Mouse (Mus musculus) olfactory bulb, adult 2 months (tissue): ENCODE data around the gene Zbtb45. TPM values are rescaled to one million over a fixed set of nuclear protein-coding genes. Genes with fewer than 3 reads are reported as not detected.

Experiments used
- H3K27ac ChIP-seq: fragments of 200-500 bp; 2 replicates; pipeline ENCODE4 v1.5.1; 2012; ENCODE audit warnings: low read depth, low read length; ENCODE audit not compliant: insufficient read depth
- H3K4me1 ChIP-seq: fragments of 200-500 bp; 2 replicates; pipeline ENCODE4 v1.6.1; 2012; ENCODE audit warnings: low read length; ENCODE audit not compliant: control insufficient read depth, insufficient read depth
- H3K4me3 ChIP-seq: fragments of 200-500 bp; 2 replicates; pipeline ENCODE4 v1.5.1; 2012; ENCODE audit warnings: mild to moderate bottlenecking, low read depth, low read length, moderate library complexity; ENCODE audit not compliant: insufficient read depth
- CTCF ChIP-seq: fragments of 200-500 bp; IDR thresholded peaks from 2 replicates; pipeline ENCODE4 v1.5.1; 2012; ENCODE audit warnings: low read depth, mild to moderate bottlenecking, low read length, moderate library complexity; ENCODE audit not compliant: insufficient read depth
- POLR2A ChIP-seq: fragments of 200-500 bp; IDR thresholded peaks from 2 replicates; pipeline ENCODE4 v1.6.1; 2012; ENCODE audit warnings: mild to moderate bottlenecking, low read depth, low read length, moderate library complexity; ENCODE audit not compliant: insufficient read depth
- WGBS: fragments of 180-500 bp; shearing (Covaris S2); methylation state at CpG from one replicate; pipeline ENCODE4 v1.1.7; 2018; 5-methylcytosine and 5-hydroxymethylcytosine counted together
- polyA plus RNA-seq: library from polyadenylated mRNA; stranded (reverse); fragments of >200 nt; gene quantifications from 2 replicates; pipeline ENCODE4 v1.2.4, GENCODE M21; 2012; ENCODE audit warnings: low replicate concordance; ENCODE audit not compliant: missing spikeins, insufficient read depth, insufficient read length

Zbtb45 gene
- polyA plus RNA-seq, 1 experiment: not detected

GRCm38 (mm10) chr7:13036806-13037205 is 27.0 kb upstream of the Zbtb45 start:
- WGBS: 38% methylated on average over 4 of the region's 4 CpGs
- no peak for TF ChIP-seq CTCF
- no peak for TF ChIP-seq POLR2A
- peak overlapping the region; percentile 80 for H3K4me3 ChIP-seq

DNA sequence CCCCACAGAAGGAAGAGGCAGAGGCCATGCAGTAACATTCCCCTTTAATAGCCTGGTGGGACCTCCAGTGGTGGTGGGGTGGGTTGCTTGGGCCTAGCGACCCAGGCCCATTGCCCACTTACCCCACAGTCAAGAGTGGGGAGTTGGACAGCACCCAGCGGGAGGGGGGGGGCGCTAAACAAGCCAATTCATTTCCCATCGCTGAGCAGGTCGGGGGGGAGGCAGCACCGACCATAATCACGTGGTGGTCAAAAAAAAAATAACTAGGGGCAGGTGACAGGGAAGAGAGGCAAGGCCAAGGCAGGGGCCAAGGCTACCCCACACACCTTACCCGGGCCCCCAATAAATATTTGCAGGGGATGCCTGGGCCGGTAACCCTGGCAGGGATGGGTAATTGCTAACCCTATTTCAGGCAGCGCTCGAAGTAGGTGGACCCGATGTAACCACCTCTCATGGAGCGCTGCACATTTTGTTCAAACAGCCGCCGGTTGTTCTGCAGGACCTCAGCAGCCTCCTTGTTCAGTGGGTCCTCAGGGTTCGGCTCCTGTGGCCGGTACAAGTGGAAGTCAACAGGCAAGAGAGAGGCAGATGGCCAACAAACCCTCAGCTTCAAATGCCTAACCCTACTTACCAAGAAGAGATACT is 25.5 kb upstream of the Zbtb45 start:
- TF ChIP-seq POLR2A: no peak
- no peak for TF ChIP-seq CTCF
- H3K27ac ChIP-seq: no peak overlapping the region
- H3K4me3 ChIP-seq: no peak overlapping the region
- 68% methylated on average over 17 of the region's 17 CpGs for WGBS
- H3K4me1 ChIP-seq: peaks cover 17% of the 10 kb centered on the region

More at GRCm38 (mm10) chr7:13036806-13037205, 27.0 kb upstream of the Zbtb45 start:
- H3K4me1 ChIP-seq: peaks cover 17% of the 10 kb centered on the region
- H3K27ac ChIP-seq: peak overlapping the region; percentile 60; the same call in 1 of the 2 replicates

DNA sequence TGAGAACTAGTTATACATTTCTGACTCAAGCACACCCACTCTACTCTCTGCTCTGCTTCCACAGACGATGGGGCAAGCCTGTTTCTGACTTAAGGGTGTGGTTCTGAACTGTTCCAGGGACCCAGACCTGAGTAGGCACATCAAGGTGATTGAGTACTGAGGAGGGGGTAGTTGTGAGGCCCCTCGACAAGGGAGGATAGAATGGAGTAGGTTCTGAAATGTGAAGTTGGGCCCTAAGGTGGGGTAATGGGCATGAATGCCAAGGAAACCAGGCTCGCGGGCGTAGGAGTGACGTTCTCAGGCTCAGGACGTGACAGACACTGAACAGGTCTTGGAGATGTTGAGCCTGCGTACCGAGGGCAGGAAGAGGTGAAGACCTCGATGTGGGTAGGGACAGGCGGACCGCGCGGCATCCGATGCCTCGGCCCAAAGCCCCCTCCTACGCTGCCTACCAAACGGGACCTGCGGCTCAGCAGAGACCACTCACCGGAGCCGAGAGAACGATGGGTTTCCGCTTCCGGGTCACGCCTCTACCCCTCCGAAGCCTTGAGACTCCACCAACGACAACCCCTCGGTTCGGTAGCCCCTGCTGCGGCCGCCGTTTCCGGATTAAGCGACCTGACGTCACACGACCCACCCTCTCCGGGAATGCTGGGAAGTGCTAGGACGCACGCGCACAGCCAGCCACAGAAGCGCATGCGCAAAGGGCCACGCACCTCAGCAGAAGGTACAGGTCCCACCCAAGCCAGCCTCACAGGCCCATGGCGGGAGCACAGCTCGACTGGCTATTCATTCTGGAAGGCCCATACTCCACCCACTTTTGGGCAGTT is 24.5 kb upstream of the Zbtb45 start, which contains the start of gene Chmp2a:
TSS of gene Chmp2a (minus strand) at position 660 of the 830 bp plus-strand sequence.
- TF ChIP-seq CTCF (no peak), POLR2A (peak; percentile 72)
- peak within 1 kb of the TSS; percentile 88 for H3K4me3 ChIP-seq
- WGBS: under 1% methylated on average over 45 of the region's 45 CpGs
- H3K27ac ChIP-seq: peak within 1 kb of the TSS; percentile 87
- peaks cover 17% of the 10 kb centered on the region for H3K4me1 ChIP-seq

DNA sequence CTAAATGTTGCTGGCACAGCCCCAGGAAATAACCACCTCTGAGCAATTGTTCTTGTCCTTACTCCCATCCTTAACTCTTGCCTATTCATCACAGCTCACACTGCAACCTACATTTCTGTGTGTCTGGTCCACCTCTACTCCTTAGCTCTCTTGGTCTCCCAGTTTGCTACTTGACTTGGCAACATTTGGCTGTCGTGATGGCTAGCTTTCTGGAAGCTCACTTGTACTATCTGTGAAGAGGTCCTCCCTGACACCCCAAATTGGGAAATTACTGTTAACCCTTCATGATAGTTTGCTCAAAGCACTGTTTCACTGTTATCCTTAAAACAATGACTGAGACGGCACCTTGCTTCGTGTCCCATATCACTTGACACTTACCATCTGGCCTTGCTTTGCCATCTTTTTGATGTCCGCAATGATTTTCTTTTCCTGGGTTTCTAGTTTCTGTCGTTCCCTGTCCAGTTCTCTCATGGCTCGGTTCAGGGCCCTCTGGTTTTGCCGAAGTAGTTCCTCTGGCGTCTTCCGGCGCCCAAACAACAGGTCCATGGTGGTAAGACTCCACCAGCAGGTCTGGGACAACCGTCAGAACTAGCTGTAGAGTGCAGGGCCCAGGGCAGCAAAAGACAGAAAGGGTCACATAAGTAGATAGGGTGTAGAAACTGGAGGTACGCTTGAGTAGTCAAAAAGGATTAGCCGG is 23.8 kb upstream of the Zbtb45 start:
- H3K27ac ChIP-seq: peak overlapping the region; percentile 87
- peaks cover 13% of the 10 kb centered on the region for H3K4me1 ChIP-seq
- H3K4me3 ChIP-seq: peak overlapping the region; percentile 88
- 43% methylated on average over 13 of the region's 13 CpGs for WGBS
- no peak for TF ChIP-seq POLR2A
- TF ChIP-seq CTCF: no peak

DNA sequence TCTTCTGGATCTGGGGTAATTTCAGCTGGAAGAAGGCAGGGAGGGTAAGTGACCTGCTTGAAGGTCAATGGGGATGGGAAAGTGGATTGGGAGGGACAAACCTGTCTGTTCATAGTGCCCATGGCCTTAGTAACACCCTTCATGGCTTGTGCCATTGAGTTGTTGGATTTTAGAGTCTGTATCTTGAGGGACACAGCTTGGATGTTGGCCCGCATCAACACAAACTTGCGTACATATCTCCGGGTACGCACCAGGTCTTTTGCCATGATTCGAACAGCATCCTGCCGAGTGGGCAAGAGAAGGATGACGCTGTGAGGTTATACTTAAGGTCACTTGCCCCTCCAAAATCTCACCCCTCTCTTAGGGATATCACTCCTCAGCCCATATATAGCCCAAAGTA is 22.7 kb upstream of the Zbtb45 start:
- WGBS: 91% methylated on average over 7 of the region's 7 CpGs
- H3K27ac ChIP-seq: no peak overlapping the region
- H3K4me3 ChIP-seq: no peak overlapping the region
- H3K4me1 ChIP-seq: peaks cover 13% of the 10 kb centered on the region
- TF ChIP-seq POLR2A: no peak
- no peak for TF ChIP-seq CTCF

- no peak for TF ChIP-seq POLR2A
- TF ChIP-seq CTCF: no peak
- 75% methylated on average over 2 of the region's 2 CpGs for WGBS
These were observed 22.1 kb upstream of the Zbtb45 start for GRCm38 (mm10) chr7:13031983-13032382.

GRCm38 (mm10) chr7:13031069-13031468 is 21.2 kb upstream of the Zbtb45 start:
- H3K27ac ChIP-seq: no peak overlapping the region
- peaks cover 13% of the 10 kb centered on the region for H3K4me1 ChIP-seq
- WGBS: 67% methylated on average over 5 of the region's 5 CpGs
- H3K4me3 ChIP-seq: no peak overlapping the region
- TF ChIP-seq CTCF: no peak
- no peak for TF ChIP-seq POLR2A

More at GRCm38 (mm10) chr7:13031983-13032382, 22.1 kb upstream of the Zbtb45 start:
- Histone ChIP-seq H3K4me1 (peaks cover 13% of the 10 kb centered on the region), H3K4me3 (no peak overlapping the region), H3K27ac (no peak overlapping the region)

DNA sequence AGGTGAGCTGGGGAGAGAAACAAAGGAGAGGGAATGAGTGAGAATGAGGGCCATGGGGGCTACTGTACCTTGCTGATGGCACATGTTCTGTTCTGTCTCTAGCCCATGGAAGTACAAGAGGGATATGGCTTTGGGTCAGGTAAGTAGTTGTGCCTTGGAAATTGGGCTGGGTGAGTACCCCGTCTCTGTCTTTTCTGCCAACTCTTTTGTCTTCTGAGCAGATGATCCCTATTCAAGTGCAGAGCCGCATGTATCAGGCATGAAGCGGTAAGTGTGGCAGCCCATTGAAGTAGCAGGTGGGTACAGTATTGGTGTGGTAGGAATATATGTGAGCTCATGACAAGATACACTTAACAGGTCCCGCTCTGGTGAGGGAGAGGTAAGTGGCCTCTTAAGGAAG is 19.2 kb upstream of the Zbtb45 start:
- 87% methylated on average over 4 of the region's 4 CpGs for WGBS
- Histone ChIP-seq H3K4me1 (peaks cover 7% of the 10 kb centered on the region), H3K4me3 (no peak overlapping the region), H3K27ac (no peak overlapping the region)
- TF ChIP-seq POLR2A (no peak), CTCF (no peak)
